Mouse (Mus musculus): ENCODE measurements around the gene Grm4.
A peak's percentile ranks its signal among the peaks of the same experiment; 100 is the strongest.

Grm4 gene

DNA sequence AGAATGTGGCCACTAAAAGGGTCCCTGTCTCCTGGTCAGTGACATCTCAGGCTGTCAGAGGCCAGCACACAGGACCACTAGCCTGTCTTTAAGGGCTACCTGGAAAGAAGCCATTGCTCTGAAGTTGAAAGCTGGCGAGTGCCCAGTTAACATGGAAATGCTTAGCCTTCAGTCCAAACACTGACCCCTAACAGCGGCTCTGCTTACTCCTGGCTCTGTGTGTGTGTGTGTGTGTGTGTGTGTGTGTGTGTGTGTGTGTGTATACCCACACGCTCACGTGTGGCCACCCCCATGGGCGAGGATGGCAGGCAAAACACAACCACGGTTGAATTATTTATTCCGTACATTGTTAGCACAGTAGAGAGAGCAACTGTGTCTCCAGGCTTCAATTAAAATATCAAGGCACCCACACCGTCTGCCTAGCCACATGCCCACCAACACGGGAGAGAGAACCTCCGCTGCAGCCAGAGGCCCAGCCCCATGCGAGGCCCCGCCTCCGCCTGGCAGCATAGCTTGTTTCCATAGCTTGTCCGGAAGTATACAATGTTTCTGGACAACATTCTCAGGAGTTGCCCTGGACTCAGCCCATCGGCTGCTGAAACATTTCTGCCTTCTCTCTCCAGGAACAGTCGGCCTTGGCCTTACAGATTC is 32.9 kb downstream of the Grm4 start:
- no peak for DNase-seq (ENCODE audit: low read depth)

DNA sequence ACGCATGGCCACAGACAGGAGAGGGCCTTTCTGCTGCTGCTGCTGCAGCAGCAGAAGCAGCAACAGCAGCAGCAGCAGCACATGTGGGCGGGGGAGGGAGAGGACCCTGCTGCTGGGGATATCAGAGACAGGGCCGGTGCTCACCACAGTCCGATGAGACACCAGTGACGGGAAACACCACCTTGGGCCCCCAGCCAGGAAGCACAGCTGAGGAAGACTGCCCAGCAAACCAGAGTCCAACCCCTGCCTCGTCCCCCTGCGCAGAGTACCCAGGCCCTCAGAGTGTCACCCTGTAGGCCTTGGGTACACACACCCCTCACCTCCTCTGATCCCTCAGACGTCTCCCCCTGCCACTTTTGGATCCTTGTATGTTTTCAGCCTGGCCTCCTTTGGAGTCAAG is 35.3 kb downstream of the Grm4 start:
- no peak for DNase-seq (ENCODE audit: low read depth)

DNA sequence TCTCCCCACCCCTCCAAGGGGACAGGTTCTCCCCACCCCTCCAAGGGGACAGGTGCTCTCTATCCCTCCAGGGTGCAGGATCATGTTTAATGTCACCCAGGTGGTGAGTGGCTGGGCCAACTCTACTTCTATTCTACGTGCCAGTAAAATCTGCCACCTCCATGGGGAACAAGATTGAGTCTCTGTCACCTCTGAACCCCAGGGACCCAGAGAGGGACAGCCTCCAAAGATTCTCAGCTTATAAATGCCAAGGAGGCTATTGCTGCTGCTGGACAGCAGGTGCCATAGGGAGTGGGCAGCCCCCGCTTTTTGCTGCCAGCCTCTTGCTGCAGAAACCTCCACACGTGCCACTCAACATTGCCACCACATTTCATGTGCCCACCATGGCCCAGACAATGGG is 37.6 kb downstream of the Grm4 start:
- no peak for DNase-seq (ENCODE audit: low read depth)

DNA sequence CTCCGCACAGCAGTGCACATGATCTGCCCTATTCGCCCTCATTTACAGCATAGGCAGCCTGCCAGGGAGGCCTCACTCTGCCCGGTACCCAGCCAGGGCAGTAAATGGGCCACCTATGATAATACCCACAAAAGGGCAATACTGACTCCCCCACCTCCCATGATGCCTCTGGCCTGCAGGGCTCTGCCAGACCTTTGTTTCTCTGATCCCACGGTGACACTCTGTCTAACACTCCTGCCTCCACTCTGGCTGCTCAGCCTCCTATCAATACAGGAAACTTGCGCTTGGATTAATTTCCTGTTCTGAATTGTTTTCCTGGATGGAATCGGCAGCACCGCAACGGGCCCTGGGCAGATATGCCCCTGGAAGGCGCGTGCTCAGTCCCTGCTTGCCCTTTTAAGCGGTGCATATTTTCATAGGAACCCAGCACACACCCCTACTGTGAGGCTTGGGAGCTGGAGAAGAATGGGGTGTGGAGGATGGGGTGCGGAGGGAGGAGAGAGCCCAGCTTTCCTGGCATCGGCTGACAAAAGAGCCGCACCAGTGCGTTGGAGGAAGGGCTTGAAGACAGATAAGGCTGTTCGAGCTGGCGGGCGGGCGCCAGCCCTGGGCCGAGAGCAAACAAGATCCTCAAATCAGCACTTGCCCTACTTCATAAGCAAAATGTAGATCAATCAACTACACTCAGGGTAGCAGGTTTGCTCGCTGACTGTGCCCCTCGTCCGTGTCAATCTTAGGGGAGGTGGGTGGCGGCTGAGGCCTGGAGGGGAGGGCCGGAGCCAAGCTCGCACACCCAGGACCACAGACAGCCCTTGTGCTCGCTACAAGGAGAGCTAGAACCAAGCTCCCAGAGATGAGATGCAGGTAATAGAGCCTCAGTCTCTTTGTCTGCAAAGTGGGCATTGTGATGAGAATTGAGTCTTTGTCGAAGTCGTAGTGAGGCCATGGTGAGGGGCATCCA is 40.8 kb downstream of the Grm4 start:
- DNase-seq (ENCODE audit: low read depth), result no peak

GRCm38 (mm10) chr17:27475650-27476049 is 45.6 kb downstream of the Grm4 start:
- no peak for DNase-seq (ENCODE audit: low read depth)

DNA sequence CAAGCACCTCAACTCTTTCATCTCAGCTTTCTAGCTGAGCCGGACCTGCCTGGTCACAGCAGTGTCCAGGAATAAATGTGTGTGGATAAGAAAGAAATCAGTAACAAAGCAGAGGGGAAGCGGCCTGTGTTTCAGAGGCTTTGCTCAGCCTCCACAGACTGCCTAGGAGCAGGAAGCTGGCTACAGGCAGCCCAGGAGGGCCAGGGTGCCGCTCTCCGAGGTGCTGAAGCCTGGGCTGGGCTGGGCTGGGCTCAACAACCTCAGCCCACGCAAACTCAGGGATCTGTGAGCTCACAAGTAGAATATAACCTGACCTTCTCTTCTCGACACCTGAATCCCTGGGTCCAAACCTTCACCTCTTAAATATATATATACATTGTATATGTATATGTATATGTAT is 54.6 kb downstream of the Grm4 start:
- DNase-seq (ENCODE audit: low read depth), result peak; percentile 36

GRCm38 (mm10) chr17:27465924-27466323 is 55.3 kb downstream of the Grm4 start:
- DNase-seq (ENCODE audit: low read depth), result no peak

GRCm38 (mm10) chr17:27464327-27464962 is 56.8 kb downstream of the Grm4 start:
- DNase-seq (ENCODE audit: low read depth), result no peak

DNA sequence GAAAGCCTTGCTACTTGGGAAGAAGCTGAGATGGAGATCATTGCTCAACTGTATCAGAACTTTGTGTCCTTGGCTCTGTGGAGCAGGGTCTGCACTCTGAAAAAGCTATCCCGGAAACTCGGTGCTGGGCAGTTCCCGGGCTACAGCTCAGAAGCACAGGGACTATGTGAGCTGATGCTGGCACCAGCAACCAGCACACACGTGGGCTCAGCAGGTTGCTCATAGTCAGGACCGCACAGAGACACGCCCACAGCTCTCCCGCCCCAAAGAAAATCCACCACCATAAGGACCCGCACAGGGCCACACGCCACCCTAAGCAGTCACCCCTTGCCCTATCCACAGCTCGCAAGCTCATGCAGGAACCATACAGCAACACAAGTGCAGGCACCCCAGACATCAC is 61.2 kb downstream of the Grm4 start:
- DNase-seq (ENCODE audit: low read depth), result no peak

- no peak for DNase-seq (ENCODE audit: low read depth)
Measured at GRCm38 (mm10) chr17:27459241-27459640, 62.0 kb downstream of the Grm4 start.

DNA sequence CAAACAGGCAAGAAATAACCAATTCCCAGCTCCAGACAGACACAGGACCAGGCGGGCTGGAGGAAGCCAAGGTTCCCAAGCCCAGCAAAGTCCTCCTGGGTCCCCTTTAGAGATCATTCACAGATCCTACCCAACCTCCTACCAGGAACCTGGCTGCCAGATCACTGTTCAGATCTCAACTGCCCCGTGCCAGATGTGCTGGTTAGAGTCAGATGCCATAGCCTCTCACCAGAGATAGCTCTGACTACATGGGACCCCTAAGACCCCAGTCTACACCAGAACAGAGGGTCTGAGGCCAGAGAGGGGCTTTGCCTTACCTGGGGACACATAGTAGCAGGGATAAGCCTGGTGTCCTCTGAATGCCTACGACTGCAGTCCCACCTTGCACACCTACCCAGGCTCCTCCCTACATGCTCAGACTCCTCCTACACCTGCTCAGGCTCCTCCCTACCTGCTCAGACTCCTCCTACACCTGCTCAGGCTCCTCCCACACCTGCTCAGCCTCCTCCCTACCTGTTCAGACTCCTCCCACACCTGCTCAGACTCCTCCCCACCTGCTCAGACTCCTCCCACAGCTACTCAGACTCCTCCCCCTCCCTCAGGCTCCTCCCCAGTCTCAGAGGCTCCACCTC is 63.2 kb downstream of the Grm4 start:
- no peak for DNase-seq (ENCODE audit: low read depth)

- DNase-seq (ENCODE audit: low read depth), result no peak
Measured at GRCm38 (mm10) chr17:27457038-27457577, 64.1 kb downstream of the Grm4 start.

- no peak for DNase-seq (ENCODE audit: low read depth)
Measured at GRCm38 (mm10) chr17:27456364-27456763, 64.8 kb downstream of the Grm4 start.

GRCm38 (mm10) chr17:27455012-27455784 is 66.0 kb downstream of the Grm4 start:
- no peak for DNase-seq (ENCODE audit: low read depth)

DNA sequence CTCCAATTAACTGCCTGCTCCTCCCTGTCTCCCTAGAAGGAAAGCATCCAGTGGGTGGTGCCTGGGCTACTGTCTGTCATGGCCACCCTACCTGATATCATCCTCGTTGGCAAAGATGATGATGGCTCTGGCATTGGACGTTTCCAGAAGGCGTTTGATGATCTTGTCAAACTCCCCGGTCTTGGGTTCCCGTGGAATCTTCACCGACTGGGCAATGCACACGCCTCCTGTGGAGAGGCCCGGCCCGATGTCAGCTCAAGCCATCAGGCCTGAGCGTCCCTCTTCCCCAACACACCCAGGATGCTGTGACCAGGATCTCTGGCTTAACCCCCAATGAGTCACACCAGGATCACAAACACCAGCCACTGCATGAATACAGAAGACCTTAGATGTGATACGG is 66.8 kb downstream of the Grm4 start:
- no peak for DNase-seq (ENCODE audit: low read depth)

DNA sequence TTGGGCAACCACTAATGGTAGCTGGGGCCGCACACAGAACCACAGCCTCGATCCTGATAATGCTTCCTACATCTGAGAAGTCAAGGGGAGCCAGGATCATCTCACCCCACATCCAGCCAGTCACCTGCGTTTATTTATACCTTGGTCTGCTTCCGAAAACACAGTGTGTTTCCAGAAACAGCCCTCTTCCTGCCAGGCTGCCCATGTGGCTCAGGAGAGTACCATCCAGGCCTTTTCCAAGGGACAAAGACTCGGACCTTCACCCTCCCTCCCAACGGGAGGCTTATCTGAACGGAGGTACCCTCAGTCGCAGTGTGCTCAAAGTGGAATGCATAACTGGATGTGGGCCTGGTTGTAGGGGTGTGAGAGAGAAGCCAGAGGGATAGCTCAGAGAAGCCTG is 68.2 kb downstream of the Grm4 start:
- DNase-seq (ENCODE audit: low read depth), result no peak

GRCm38 (mm10) chr17:27451787-27452186 is 69.4 kb downstream of the Grm4 start:
- peak; percentile 24 for DNase-seq (ENCODE audit: low read depth)

GRCm38 (mm10) chr17:27451216-27451615 is 70.0 kb downstream of the Grm4 start:
- no peak for DNase-seq (ENCODE audit: low read depth)

GRCm38 (mm10) chr17:27449757-27450330 is 71.4 kb downstream of the Grm4 start:
- DNase-seq (ENCODE audit: low read depth), result no peak

GRCm38 (mm10) chr17:27448749-27449148 is 72.5 kb downstream of the Grm4 start:
- no peak for DNase-seq (ENCODE audit: low read depth)
